Mouse (Mus musculus): ENCODE results near the gene Tcf12.

The Tcf12 gene

GRCm38 (mm10) chr9:71841850-71842249 is 269.8 kb downstream of the Tcf12 start:
- in situ Hi-C loops (cut with MboI, MseI) = no loop called here

GRCm38 (mm10) chr9:71837366-71837765 is 274.3 kb downstream of the Tcf12 start:
- in situ Hi-C loops (cut with MboI, MseI) = no loop called here

- in situ Hi-C loops (cut with MboI, MseI) = no loop called here
Observed at GRCm38 (mm10) chr9:71836366-71836765, 275.3 kb downstream of the Tcf12 start.

GRCm38 (mm10) chr9:71835203-71835815 is 276.4 kb downstream of the Tcf12 start:
- in situ Hi-C loops (cut with MboI, MseI) = no loop called here

- in situ Hi-C loops (cut with MboI, MseI) = no loop called here
Observed at GRCm38 (mm10) chr9:71834707-71835106, 277.0 kb downstream of the Tcf12 start.

GRCm38 (mm10) chr9:71831756-71832699 is 279.6 kb downstream of the Tcf12 start:
- in situ Hi-C loops (cut with MboI, MseI) = no loop called here

GRCm38 (mm10) chr9:71830994-71831393 is 280.7 kb downstream of the Tcf12 start:
- in situ Hi-C loops (cut with MboI, MseI) = no loop called here

- in situ Hi-C loops (cut with MboI, MseI) = no loop called here
Observed at GRCm38 (mm10) chr9:71830365-71830764, 281.3 kb downstream of the Tcf12 start.

- in situ Hi-C loops (cut with MboI, MseI) = loop anchor here (10.0 kb wide), 1 partner anchor 365 kb away; no protein-coding TSS in a partner anchor
Observed at GRCm38 (mm10) chr9:71829753-71830152, 281.9 kb downstream of the Tcf12 start.

GRCm38 (mm10) chr9:71829137-71829536 is 282.5 kb downstream of the Tcf12 start:
- in situ Hi-C loops (cut with MboI, MseI) = loop anchor here (10.0 kb wide), 1 partner anchor 366 kb away; no protein-coding TSS in a partner anchor

- in situ Hi-C loops (cut with MboI, MseI) = loop anchor here (10.0 kb wide), 1 partner anchor 367 kb away; no protein-coding TSS in a partner anchor
Observed at GRCm38 (mm10) chr9:71827371-71827770, 284.3 kb downstream of the Tcf12 start.

GRCm38 (mm10) chr9:71826040-71826525 is 285.6 kb downstream of the Tcf12 start:
- in situ Hi-C loops (cut with MboI, MseI) = loop anchor here (10.0 kb wide), 1 partner anchor 369 kb away; no protein-coding TSS in a partner anchor

- in situ Hi-C loops (cut with MboI, MseI) = loop anchor here (10.0 kb wide), 1 partner anchor 373 kb away; no protein-coding TSS in a partner anchor
Observed at GRCm38 (mm10) chr9:71822003-71822402, 289.7 kb downstream of the Tcf12 start.

- in situ Hi-C loops (cut with MboI, MseI) = no loop called here
Observed at GRCm38 (mm10) chr9:71818453-71818852, 293.2 kb downstream of the Tcf12 start.

- in situ Hi-C loops (cut with MboI, MseI) = no loop called here
Observed at GRCm38 (mm10) chr9:71816121-71816520, 295.6 kb downstream of the Tcf12 start.

GRCm38 (mm10) chr9:71813565-71813964 is 298.1 kb downstream of the Tcf12 start:
- in situ Hi-C loops (cut with MboI, MseI) = no loop called here

- in situ Hi-C loops (cut with MboI, MseI) = no loop called here
Observed at GRCm38 (mm10) chr9:71812914-71813313, 298.8 kb downstream of the Tcf12 start.

- in situ Hi-C loops (cut with MboI, MseI) = no loop called here
Observed at GRCm38 (mm10) chr9:71812402-71812801, 299.3 kb downstream of the Tcf12 start.

GRCm38 (mm10) chr9:71811404-71811803 is 300.3 kb downstream of the Tcf12 start:
- in situ Hi-C loops (cut with MboI, MseI) = no loop called here

GRCm38 (mm10) chr9:71810723-71811122 is 300.9 kb downstream of the Tcf12 start:
- in situ Hi-C loops (cut with MboI, MseI) = no loop called here

GRCm38 (mm10) chr9:71808640-71809254 is 302.9 kb downstream of the Tcf12 start:
- in situ Hi-C loops (cut with MboI, MseI) = loop anchor here (5.0 kb wide), 1 partner anchor 161 kb away; no protein-coding TSS in a partner anchor

- in situ Hi-C loops (cut with MboI, MseI) = loop anchor here (5.0 kb wide), 1 partner anchor 160 kb away; no protein-coding TSS in a partner anchor
Observed at GRCm38 (mm10) chr9:71807801-71808200, 303.9 kb downstream of the Tcf12 start.
